Mouse (Mus musculus): ENCODE data around the gene St3gal4.

Gene St3gal4

GRCm38 (mm10) chr9:35048449-35048848, 70.6 kb downstream of the St3gal4 start:
- DNase-seq, result no peak

DNA sequence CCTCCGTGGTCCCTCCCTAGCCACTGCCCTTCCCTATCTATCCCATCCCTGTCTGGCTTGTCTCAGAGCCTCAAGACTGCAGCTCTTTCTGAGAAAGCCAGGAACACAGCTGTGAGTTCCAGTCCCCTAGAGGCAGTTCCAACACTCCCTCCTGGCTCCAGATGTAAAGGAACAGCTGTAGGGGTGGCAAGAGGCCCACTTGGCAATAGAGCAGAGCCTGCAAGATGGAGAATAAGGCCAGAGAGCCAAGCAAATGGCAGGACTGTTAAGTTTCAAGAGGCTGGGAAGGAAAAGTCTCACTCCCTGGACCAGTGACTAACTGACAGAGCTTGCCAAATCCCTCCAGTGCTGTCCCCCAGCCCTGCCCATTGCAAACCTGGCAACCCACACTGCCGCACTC, 73.3 kb downstream of the St3gal4 start:
- DNase-seq, result no peak

DNA sequence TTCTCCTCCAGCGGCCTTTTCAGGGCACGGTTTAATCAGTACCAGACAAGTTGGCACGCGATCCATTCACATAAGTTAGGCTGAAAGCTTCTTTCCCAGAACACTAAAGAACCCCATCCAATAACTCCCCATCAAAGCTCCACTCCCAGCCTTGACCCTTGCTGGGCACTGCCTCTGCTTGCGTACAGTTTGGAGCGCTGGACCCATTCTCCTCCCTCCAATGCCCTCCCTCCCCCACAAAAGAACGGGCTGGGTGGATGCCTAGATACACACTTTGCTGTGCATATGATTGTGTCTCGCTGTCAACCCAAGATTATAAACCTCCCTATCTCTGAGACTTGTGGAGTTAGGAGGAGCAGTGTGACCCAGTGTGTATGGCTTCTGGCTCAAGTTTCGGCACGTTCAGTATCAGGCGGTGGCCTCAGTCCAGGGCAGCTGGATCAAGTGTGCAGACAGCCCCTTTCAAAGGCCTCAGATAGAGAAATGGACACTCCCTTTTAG, 74.0 kb downstream of the St3gal4 start:
- no peak for DNase-seq

GRCm38 (mm10) chr9:35044458-35044857, 74.6 kb downstream of the St3gal4 start:
- DNase-seq, result no peak

DNA sequence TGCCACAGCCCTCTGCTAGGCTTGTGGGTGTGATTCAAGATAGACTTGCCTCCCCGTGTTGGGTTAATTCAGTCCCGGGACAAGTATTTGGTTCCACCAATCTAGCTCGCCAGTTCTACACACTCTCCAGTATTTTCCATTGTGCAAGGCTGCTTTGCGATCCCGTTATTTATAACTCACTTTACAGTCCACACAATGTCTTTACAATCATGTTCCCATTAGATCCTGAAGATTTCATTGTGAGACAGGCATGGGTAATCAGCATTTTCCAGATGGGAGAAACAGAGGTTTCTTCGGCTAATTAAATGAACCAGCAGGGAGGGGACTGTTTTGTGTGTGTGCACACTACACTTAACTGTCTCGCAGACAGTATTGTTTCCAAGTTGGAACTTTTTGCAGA, 75.4 kb downstream of the St3gal4 start:
- no peak for DNase-seq

GRCm38 (mm10) chr9:35041493-35041892, 77.6 kb downstream of the St3gal4 start:
- no peak for DNase-seq

- no peak for DNase-seq
Observed at GRCm38 (mm10) chr9:35039846-35040245, 79.2 kb downstream of the St3gal4 start.

DNA sequence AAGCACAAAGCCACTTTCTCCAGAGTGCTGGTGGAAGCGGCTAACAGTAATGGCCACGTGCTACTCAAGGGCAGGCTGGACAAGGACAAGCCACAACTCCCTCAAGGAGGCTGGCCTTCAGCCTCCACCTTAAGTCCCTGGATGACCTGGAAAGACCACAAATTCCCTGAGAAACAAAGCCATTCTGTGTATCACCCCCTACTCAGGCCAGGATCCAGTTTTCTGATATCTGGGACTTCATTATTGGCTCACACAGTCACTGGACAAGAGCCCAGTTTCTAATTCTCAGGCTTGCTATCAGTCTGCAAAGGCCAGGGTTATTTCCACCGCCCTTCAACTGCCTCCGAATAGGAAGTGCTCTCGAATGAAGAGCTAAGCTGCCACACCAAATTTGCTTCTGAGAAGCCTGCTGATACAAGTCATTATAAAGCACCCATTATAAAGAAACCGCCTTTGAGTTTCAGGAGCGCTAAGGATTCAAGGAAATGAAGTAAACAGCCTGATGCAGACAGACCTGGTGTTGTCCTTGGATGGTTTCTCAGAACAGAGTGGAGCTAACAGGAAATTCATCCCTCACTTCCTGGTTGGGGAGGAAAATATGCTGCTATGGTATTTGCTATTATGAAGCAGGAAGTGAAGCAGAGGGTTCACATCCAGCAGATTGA, 80.0 kb downstream of the St3gal4 start:
- DNase-seq, result peak; percentile 60 to 74

- DNase-seq, result no peak
Observed at GRCm38 (mm10) chr9:35035074-35035473, 84.0 kb downstream of the St3gal4 start.

DNA sequence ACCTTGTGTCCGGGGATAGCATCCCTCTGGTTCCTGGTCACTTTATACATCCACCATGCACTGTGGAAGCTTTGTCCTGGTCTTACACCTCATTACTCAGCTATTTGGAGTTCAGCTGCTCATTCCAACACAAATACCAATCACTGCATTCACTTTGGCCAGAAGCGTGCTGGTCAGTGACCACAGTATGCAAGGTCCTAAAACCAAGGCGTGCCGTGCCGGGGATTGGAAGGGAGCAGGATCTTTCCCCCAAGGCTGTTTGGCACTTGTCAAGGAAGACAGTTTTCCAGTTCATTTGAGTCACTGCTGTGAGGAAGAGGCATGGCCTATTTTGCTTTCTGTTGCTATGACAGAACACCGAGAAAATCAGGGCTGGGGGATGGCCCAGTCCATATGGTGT, 86.6 kb downstream of the St3gal4 start:
- peak; percentile 55 to 71 for DNase-seq

GRCm38 (mm10) chr9:35030823-35031222, 88.2 kb downstream of the St3gal4 start:
- DNase-seq, result peak in 1 of 2 experiments; percentile 59

- peak in 1 of 2 experiments; percentile 51 for DNase-seq
Observed at GRCm38 (mm10) chr9:35027382-35027997, 91.6 kb downstream of the St3gal4 start.

DNA sequence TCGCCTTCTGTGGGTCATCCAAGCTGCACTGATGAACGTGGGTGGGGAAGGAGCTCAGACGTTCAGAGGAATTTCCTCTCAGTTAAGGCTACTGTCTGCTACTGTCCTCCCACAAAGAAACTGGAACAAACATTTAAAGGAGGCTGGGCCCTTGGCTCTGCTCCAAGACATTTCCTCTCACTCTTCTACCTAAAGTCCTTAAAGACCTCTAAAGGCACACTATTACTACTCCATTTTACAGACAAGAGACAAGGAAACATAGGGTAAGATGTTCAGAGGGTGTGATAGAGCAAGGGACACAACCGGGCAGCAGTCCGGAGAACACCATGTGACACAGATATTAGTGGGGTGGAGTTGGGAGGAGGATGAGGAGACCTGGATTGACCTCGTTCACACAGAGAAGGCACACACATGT, 92.2 kb downstream of the St3gal4 start:
- DNase-seq, result no peak

- DNase-seq, result no peak
Observed at GRCm38 (mm10) chr9:35026311-35026710, 92.8 kb downstream of the St3gal4 start.

DNA sequence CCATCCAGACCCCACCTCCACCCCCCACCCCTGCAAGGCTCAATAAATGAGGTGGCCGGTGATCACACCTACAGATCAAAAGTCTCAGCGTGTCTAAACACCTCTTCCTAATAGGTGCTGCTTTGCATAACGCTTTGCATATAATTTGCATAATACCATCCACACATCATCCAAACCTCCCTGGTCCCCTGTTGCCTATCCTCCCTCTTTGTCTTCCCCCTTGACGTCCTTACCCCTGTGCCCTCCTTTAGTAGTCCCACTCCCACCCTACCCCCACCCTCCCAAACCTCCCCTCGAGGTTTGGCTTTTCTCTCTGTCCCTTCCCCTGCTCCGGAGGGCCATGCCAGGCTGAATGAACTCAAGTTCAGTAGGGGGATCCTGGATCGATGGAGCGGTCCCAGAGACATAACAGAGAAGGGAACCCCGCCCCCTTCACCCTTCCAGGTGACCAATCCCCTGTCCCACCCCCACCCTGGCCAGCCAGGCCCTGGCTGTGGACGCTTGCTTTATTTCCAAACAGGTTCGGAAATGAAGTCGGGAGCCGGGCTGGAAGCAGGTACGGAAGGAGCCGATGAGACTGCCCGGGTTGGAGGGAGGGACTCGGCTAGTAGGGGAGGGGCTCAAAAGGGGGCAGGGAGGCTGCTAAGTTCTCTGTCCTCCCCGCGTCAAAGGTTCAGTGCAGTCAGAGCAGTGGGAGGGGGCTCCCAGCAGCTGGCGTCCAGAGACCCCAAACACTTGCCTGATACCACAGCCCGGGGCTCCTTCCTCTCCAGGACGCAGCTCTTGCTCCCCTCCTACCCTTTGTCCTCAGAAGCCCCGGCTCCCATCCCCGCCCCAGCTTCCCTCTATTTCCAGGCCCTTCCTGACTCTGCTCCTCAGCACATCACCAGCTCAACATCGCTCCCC, 94.2 kb downstream of the St3gal4 start:
- no peak for DNase-seq

DNA sequence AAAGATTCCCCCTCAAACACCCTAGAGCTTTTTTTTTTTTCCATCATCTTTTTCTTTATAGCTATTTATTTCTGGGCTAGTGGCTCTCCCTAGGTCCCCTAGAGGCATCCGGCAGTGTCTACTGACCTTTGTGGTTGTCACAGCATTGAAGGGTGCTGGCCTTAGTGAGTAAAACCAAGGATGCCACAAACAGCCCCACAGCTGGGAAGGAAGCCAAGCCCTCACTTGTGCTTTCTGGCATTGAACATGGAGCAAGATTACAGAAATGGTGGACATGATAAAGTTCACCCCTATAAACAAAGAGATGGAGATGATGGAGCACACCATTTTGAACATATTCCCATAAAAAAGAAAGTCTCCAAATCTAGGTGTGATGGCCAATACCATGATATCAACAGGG, 97.3 kb downstream of the St3gal4 start:
- DNase-seq, result peak in 1 of 2 experiments; percentile 55

DNA sequence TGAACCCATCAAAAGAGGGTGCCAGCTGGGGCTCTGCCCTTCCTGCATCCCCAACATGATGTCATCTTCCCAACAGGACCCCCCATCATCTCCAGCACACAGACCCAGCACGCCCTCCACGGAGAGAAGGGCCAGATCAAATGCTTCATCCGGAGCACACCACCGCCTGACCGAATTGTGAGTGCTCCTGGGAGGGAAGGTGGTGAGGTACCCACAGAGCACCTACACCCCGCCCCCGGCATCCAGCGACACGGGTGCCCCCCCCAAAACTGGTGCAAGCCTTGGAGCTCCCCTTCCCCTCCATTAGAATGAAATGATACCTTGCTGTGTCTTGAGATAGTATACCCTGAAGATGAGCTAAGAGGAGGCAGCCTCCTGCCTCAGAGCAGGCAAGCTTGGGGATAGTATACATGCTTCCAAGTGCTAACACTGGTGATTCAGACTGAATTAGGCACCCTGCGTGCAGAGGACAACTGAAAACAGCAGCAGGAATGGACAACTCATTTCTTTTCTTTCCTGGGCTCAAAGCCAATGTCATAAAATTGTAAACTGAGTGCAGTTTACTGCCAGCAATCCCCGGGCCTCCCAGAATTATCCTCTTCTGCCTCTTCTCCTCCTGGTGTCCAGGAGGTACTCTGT, 98.9 kb downstream of the St3gal4 start:
- no peak for DNase-seq

GRCm38 (mm10) chr9:35019372-35019771, 99.7 kb downstream of the St3gal4 start:
- DNase-seq, result peak; percentile 90 to 94

DNA sequence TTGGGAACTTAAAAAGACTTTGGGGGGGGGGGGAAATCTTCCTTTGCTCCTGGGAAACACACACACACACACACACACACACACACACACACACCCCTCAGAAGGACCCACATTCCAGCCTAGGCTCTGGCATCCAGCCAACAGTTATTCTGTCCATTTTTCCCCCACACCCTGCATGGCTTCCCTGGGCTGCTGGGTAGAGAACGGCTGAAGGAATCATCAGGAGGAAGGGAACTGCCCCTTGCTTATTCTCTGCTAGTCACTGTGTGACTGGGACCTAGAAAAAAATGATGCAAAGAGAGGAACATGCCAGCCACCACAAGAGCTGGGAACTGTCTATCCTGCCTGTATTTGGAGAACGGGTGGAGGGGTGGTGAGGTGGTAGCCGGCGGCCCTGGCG, 101.0 kb downstream of the St3gal4 start:
- peak; percentile 48 to 49 for DNase-seq

DNA sequence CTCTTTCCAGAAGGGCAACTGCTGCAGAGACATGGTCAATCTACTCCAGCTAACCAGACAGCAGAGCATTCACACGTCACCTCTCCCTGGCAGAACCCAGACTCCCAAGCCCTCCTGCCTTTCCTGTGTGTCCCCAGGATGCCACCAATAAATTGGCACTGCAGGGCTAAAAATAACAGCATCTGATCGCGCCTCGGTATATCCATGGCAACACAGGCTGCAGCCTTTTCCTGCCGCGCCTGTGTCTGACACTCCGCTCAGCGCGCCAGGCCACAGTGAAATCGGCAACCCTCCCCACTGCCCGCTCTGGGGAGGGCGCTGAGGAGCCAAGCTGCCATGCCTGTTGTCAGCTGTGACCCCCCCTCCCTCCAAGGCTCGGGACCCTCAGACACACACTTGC, 101.5 kb downstream of the St3gal4 start:
- peak; percentile 55 to 69 for DNase-seq

- DNase-seq, result peak; percentile 65 to 68
Observed at GRCm38 (mm10) chr9:35016762-35017161, 102.3 kb downstream of the St3gal4 start.

DNA sequence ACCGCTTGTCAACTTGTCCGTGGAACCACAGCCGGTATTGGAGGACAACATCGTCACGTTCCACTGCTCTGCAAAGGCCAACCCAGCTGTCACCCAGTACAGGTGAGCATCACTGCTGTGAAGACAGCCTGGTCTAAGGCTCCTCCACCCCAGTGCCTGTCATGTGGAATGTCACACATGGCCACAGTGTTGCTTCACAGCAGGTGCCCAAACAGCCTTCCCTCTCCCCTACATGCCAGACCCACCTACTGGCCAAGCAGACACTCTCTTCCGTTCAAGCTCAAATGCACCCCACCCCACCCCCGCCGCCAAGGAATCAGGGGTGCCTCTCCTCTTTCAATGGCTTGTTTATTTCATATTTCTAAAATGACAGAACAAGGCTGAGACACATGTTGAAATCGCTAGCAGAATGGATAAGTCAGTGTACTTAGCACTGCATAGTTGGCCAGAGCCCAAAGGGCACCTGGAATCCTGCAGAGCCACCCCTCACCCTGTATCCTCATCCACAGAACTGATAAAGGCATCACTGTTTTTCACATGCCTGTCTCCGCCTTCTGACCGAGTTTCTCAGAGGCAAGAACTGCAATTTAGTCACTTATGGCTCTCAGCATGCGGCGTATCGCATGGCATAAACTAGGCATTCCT, 111.2 kb downstream of the St3gal4 start:
- DNase-seq, result no peak
